Mouse (Mus musculus) cerebellum, postnatal 14 days (tissue): ENCODE data around the gene Mrfap1.

Source experiments
- DNase-seq, 2 experiments: peaks; one replicate each; pipeline ENCODE4 v3.0.0; 2021; ENCODE audit warnings: mixed read lengths in 2 of 2

Mrfap1 gene

GRCm38 (mm10) chr5:36779512-36779911, 17.1 kb downstream of the Mrfap1 start:
- no peak for DNase-seq

DNA sequence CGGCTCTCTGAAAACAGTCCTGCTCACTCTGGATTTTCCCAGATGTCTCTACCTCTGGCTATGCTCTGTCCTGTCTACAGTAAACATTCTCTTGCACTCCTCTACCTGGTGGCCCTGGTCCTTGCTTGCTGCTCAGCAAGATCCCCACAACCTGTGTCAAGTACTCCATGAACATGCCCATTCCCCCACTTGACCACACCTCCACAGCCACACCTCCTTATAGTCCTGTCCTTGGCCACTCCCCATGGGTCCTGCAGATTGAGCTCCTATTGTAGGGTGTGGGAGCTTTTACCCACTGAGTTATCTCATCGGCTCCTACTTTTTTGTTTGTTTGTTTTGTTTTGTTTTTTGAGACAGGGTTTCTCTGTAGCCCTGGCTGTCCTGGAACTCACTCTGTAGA, 17.7 kb downstream of the Mrfap1 start:
- DNase-seq = no peak

- no peak for DNase-seq
Measured at GRCm38 (mm10) chr5:36777186-36777585, 19.4 kb downstream of the Mrfap1 start.

DNA sequence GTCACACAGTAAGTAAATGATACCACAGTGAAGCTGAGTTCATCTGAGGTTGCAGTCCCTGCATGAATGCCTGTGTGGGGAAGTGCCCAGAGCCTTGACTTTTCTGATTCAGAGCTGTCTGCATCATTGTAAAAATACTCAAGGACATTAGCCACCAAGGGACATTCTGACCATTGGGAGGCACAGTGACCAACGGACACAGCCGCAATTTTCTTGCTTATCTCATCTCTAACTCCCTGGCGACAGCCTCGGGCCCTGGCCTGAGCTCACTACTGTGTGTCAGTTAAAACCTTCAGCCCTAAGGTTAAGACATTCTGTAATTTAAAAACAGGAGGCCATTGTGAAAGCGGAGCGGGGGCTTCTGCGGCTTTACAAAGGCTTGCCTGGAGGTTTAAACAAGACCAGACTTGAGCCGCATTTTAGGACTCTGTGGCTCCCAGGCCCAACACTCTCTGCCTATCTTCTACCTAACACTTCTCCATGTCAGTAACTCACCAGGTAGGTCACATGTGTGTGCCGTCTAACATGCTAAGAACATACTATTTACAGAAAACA, 20.5 kb downstream of the Mrfap1 start:
- DNase-seq = no peak

DNA sequence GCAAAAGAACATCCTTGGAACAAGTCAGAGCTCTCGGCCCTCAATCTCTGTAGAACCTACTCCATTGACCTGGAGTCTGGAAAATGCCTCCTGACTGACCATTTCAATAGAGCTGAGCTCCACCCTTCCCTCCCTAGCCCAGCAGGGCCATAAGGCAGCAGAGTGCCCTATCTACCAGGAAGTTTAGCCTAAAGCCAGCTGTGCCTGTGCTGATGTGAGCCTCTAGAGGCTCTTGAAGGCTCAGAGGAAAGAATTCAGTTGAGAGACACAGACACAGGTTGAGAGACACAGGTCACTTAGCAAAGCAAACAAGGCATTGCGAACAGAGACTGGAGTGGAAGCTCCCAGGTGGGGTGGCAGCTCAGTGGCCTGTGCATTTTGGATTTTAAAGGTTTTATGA, 21.3 kb downstream of the Mrfap1 start:
- no peak for DNase-seq

- DNase-seq = no peak
Measured at GRCm38 (mm10) chr5:36772586-36772985, 24.0 kb downstream of the Mrfap1 start.

- DNase-seq = no peak
Measured at GRCm38 (mm10) chr5:36769603-36770002, 27.0 kb downstream of the Mrfap1 start.

GRCm38 (mm10) chr5:36766958-36767703, 29.4 kb downstream of the Mrfap1 start:
- peak; percentile 72 to 74 for DNase-seq

- no peak for DNase-seq
Measured at GRCm38 (mm10) chr5:36759848-36760247, 36.7 kb downstream of the Mrfap1 start.

GRCm38 (mm10) chr5:36757033-36757432, 39.5 kb downstream of the Mrfap1 start:
- DNase-seq = no peak

DNA sequence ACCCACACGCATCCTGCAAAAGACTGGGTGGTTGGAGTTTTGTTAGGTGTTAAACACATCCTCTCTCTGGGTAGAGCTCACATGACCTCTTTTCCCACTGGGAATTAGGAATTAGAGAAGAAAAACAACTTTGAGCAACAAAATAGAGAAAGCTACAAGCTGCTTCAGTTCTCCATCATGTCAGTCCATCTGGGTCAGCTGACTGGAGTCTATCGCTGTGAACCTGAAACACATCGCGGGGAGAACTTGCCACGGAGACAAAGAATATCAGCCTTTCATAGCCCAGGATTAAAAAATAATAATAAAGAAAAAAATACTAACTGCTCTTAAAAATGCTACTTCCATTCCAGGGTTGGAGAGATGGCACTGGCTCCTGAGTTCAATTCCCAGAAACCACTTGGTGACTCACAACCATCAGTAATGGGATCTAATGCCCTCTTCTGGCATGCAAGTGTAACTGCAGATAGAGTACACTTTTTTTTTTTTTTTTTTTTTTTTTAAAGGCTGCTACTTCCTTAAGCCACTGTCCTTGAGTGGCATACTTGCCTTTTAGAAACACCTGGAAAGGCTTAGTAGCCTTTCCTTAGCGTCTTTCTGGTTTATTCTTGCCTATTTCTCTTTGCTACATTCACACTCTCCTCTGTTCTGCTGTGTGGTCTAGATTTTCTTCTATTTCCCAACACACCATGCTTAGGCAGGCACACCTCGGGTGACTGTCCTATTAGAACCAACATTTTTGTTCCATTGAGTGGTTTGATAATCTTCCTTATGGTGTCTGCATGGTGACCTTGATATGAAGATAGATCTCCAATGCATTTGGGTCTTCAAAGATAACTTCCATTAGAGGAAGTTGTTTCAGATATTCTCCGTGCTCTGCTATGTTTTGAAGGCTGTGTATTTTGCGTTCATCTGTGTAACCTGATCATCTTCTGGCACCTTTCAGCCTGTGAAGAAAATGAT, 46.2 kb downstream of the Mrfap1 start:
- no peak for DNase-seq

GRCm38 (mm10) chr5:36748536-36749061, 48.0 kb downstream of the Mrfap1 start, which contains the start of gene Bloc1s4:
Gene Bloc1s4, minus strand, starts transcription at chr5:36748650.
- DNase-seq = peak; percentile 96 to 97

DNA sequence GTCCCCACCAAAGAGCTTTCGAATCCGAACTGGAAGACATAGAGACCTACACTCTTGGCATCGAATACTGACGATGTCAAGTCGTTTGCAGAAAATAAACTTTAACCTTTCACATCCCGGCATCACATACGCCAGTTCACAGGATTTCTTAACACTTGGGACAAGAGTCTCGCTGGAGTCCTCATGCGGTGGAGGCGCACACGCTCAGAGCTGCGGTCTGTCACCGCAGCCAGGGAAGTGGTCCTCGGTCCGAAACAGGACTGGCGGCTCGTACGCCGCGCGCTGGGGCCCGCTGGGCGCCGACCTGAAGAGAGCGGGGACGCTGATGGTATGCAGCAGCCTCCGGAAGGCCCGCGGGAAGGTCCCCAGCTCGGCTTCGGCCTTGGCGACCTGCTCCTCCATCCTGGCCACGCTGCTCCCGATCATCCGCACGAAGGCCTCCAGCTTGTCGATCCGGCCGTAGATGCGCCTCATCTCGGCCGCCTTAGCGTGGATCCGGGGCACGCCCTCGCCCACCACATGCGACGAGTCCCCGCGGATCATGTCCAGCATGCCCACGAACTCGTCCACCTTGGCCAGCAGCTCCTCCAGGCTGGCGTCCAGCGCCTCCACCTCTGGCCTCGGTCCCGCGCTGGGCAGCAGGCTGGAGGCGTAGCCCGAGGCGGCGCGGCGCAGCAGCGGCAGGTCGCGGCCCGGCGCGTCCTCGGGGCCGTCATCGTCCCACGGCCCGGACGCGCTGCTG, 48.6 kb downstream of the Mrfap1 start:
- DNase-seq = no peak

GRCm38 (mm10) chr5:36747071-36747470, 49.5 kb downstream of the Mrfap1 start:
- DNase-seq = no peak
